Mouse (Mus musculus): ENCODE measurements around the gene Slc35g3.

DNA sequence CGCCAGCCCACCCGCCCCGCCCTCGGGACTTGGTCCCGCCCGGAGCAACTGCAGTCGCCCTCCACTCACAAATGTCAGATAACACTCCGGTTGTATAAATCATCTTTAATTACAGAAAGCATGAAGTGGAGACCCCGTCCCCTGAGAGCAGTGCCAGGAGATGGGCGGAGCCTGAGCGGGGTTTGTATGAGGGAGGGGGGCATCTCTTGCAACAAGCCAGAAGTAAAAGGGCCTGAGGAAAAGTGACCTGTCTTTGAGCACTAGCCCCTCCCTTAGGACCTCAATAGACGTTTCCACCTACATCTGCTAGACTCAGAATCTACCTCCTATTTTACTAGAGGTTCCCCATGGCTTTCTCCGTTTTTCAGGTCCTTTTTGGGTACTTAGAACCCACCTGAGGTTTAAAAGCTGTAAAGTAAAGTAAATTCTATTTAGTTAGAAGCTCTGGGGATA, 34.2 kb upstream of the Slc35g3 start:
- TF ChIP-seq EP300 (IDR thresholded peaks at IDR 0.05) (no peak), CTCF (IDR thresholded peaks at IDR 0.05) (no peak)

Data from lung, postnatal 0 days (tissue).